Mouse (Mus musculus) erythroblast, embryonic 14.5 days (primary cell): Measurements from ENCODE around the gene Filip1.

Experiments used
- GATA1 ChIP-seq: IDR thresholded peaks from 2 replicates; pipeline ENCODE4 v1.6.1; 2012; ENCODE audit warnings: low read length, inconsistent platforms, mixed read lengths
- TAL1 ChIP-seq: IDR thresholded peaks from 3 replicates; pipeline ENCODE4 v1.6.1; 2012; ENCODE audit warnings: low read length, inconsistent platforms, mixed read lengths

DNA sequence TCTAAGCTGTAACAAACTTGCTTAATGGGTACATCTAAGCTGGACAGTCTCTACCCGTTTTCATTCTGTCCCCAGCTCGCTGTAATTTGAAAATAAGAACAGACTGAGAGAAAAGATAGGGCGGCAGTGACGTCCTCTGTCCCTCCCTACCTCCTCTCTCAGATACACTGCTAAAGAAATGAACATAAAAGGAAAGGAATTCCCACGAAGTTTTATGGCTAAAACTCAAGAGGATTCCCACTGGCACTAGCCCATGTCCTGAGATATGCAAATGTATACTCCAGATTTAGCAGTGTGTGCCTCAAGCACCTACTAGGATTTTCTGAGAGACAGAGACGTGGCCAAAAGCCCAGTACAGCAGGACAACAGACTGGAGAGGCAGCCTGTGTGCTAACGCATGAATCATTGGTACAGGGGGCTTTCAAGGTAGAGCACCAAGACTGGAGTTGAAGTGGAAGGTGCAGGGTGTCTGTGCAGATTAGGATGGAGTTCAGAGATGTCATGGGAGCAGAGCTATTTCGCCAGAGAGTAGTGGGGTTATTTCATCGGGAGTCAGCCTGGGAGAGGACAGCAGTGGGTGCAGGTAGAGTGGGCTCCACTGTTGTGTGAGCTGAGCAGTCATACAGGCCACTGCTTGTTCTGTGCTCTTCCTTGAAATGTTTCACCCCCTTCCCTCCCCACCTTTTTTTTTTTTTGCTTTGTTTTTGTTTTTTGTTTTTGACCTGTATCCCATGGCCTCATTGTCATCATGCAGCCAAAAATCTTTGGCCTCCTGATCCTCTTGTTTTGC, 92.7 kb downstream of the Filip1 start:
- TF ChIP-seq TAL1 (no peak), GATA1 (no peak)
